Comparison of ENCODE assay signal across 8 mouse cellular contexts in the genomic region with DNA sequence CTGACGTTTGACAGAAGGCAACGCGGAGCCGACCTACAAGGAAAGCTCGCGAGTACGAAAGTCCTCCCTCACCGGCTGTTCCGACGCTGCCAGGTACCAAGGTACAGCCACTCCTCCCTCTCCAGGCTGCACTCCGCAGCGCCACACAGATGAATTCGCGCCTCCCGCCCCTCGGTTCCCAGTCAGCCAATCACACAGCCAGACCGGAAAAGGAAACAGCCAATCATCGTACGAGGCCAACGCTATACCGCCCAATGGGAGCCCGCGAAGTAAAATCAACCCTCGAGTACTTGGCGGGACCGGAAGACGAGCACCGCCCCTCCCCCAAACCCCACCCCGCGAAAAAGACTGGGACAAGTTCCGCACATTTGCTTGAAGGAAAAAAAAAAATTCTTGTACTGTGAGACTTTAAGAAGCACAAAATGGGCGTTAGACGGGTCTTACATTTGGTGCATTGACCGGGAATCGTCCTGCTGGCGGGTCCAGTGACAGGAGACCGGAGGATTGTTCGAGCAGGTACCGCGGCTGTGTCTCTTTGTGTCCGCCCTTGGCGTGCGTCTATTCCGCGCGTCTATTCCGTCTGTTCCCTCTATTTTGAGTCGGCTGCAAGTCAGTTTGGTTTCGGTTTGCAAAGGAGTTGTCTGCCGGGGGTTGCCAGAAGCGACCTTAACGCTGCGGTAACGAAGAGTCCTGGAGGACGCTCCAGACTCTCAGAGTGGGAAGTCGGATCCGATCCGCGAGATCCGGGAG. TPM values are rescaled to one million over a fixed set of nuclear protein-coding genes. Genes with fewer than 3 reads are reported as not detected.
A peak's percentile ranks its signal among the peaks of the same experiment; 100 is the strongest.
DNase-seq lines count a peak whose midpoint lies in the region; ATAC-seq lines count a peak whose summit lies in the region.

TSS of gene Brip1 (minus strand) at position 157 of the 750 bp plus-strand sequence.

- ATAC-seq in CD4-positive, CD25-positive, alpha-beta regulatory T cell, adult 4 months: peak; percentile 100
- ATAC-seq in heart, embryonic 14.5 days (ENCODE audit: insufficient number of reproducible peaks, insufficient read depth, low FRiP score, low read depth): peak; percentile 99
- ATAC-seq in liver, embryonic 13.5 days (ENCODE audit: low read depth): peak; percentile 99
- ATAC-seq in stomach, embryonic 16.5 days (ENCODE audit: insufficient read depth, low FRiP score): peak; percentile 99

- H3K27ac ChIP-seq in heart, embryonic 14.5 days (replicated peaks in 1 of 2; ENCODE audit: control insufficient read depth in 1 of 2, insufficient read depth in 1 of 2, low read depth in 2 of 2, low read length in 2 of 2): peak within 1 kb of the TSS; percentile 71 to 79
- H3K27ac ChIP-seq in liver, embryonic 13.5 days: peak within 1 kb of the TSS; percentile 87
- peak within 1 kb of the TSS; percentile 95 for H3K27ac ChIP-seq in stomach, embryonic 16.5 days (ENCODE audit: low read length)

- no peaks in the 10 kb centered on the region for H3K9me3 ChIP-seq in heart, embryonic 14.5 days (ENCODE audit: control insufficient read depth, low read length)
- no peaks in the 10 kb centered on the region for H3K9me3 ChIP-seq in liver, embryonic 13.5 days (replicated peaks)
- H3K9me3 ChIP-seq in stomach, embryonic 16.5 days (replicated peaks; ENCODE audit: control insufficient read depth, low read length): no peaks in the 10 kb centered on the region

- WGBS in heart, embryonic 14.5 days: under 1% methylated on average over 60 of the region's 60 CpGs
- WGBS in liver, embryonic 13.5 days (ENCODE audit: insufficient replicate concordance): under 1% methylated on average over 60 of the region's 60 CpGs
- under 1% methylated on average over 60 of the region's 60 CpGs for WGBS in stomach, embryonic 16.5 days

- H3K36me3 ChIP-seq in heart, embryonic 14.5 days (ENCODE audit: control insufficient read depth, insufficient read depth, low read length): peaks cover 46% of the 10 kb centered on the region
- peaks cover 55% of the 10 kb centered on the region for H3K36me3 ChIP-seq in liver, embryonic 13.5 days
- peaks cover 20% of the 10 kb centered on the region for H3K36me3 ChIP-seq in stomach, embryonic 16.5 days (ENCODE audit: control insufficient read depth, insufficient read depth, low read length)

- DNase-seq in c-Kit-negative CD71-positive TER-119-positive erythroid progenitor cells, embryonic 14.5 days (ENCODE audit: low read depth, low spot score): peak; percentile 98
- peak; percentile 91 for DNase-seq in fibroblast of lung, adult 2 months (ENCODE audit: low read depth)
- peak; percentile 95 for DNase-seq in kidney, postnatal 14 days
- DNase-seq in liver, embryonic 13.5 days: peak; percentile 95
- DNase-seq in neural tube, embryonic 10.5 days (ENCODE audit: extremely low spot score, low spot score): peak; percentile 93

- peaks cover 2 to 18% of the 10 kb centered on the region in 2 experiments; a peak in 3 of 4 replicates for H3K4me1 ChIP-seq in heart, embryonic 14.5 days (ENCODE audit: control insufficient read depth in 2 of 2, insufficient read depth in 2 of 2, low read length in 2 of 2)
- peaks cover 29% of the 10 kb centered on the region for H3K4me1 ChIP-seq in liver, embryonic 13.5 days (replicated peaks)
- peaks cover 13% of the 10 kb centered on the region for H3K4me1 ChIP-seq in stomach, embryonic 16.5 days (ENCODE audit: control insufficient read depth, insufficient read depth, low read length)

- H3K4me3 ChIP-seq in heart, embryonic 14.5 days (ENCODE audit: control insufficient read depth in 1 of 2, insufficient read depth in 1 of 2, low read depth in 1 of 2, low read length in 2 of 2): peak within 1 kb of the TSS; percentile 87
- H3K4me3 ChIP-seq in liver, embryonic 13.5 days (replicated peaks): peak within 1 kb of the TSS; percentile 83
- peak within 1 kb of the TSS; percentile 84 for H3K4me3 ChIP-seq in stomach, embryonic 16.5 days (replicated peaks; ENCODE audit: low read length)

- no peaks in the 10 kb centered on the region for H3K27me3 ChIP-seq in heart, embryonic 14.5 days (ENCODE audit: control insufficient read depth, insufficient read depth, low read length)
- no peaks in the 10 kb centered on the region for H3K27me3 ChIP-seq in liver, embryonic 13.5 days
- no peaks in the 10 kb centered on the region for H3K27me3 ChIP-seq in stomach, embryonic 16.5 days (ENCODE audit: control insufficient read depth, insufficient read depth, low read length)

- peak within 1 kb of the TSS; percentile 82 for H3K4me2 ChIP-seq in heart, embryonic 14.5 days (ENCODE audit: low read length)
- H3K4me2 ChIP-seq in liver, embryonic 13.5 days: peak within 1 kb of the TSS; percentile 87
- peak within 1 kb of the TSS; percentile 67 for H3K4me2 ChIP-seq in stomach, embryonic 16.5 days (ENCODE audit: low read depth, low read length)

- H3K9ac ChIP-seq in heart, embryonic 14.5 days (ENCODE audit: low read length): peak within 1 kb of the TSS; percentile 84
- H3K9ac ChIP-seq in liver, embryonic 13.5 days: peak within 1 kb of the TSS; percentile 91
- H3K9ac ChIP-seq in stomach, embryonic 16.5 days (ENCODE audit: low read length): peak within 1 kb of the TSS; percentile 89

RNA-seq across cellular contexts. Expression of gene Brip1, which starts in this region (rescaled TPM):
- polyA plus RNA-seq in CD4-positive, CD25-positive, alpha-beta regulatory T cell, adult 4 months (2017; shearing (Covaris generic)): 1 to 10 TPM; 1.4 to 2.9 TPM
- 4.6 and 6.2 TPM in 2 replicates for polyA plus RNA-seq in heart, embryonic 14.5 days (2014; fragmentation: Nextera tagmentation; extraction: Ambion mirVana)
- polyA plus RNA-seq in liver, embryonic 13.5 days (2015; fragmentation: Nextera tagmentation; extraction: Ambion mirVana): 7.4 and 8.0 TPM in 2 replicates
- polyA plus RNA-seq in stomach, embryonic 16.5 days (2015; fragmentation: Nextera tagmentation; extraction: Ambion mirVana): 6.8 and 9.5 TPM in 2 replicates

Comparison
In these comparisons a context has a peak if more than half of its experiments do, and no peak if none do; other contexts are left out.
1. Peak in every context shown above with its lines: DNase-seq, ATAC-seq, H3K4me3 ChIP-seq and H3K27ac ChIP-seq.